Mouse (Mus musculus): ENCODE data around the gene Hao2. TPM values are rescaled to one million over a fixed set of nuclear protein-coding genes. Genes with fewer than 3 reads are reported as not detected.

The Hao2 gene
- polyA plus RNA-seq, 1 experiment from 2014 or later, result not detected

GRCm38 (mm10) chr3:98880831-98881230, 12.2 kb downstream of the Hao2 start:
- Histone ChIP-seq H3K4me1 (ENCODE audit: control insufficient read depth, insufficient read depth, low read length) (no peaks in the 10 kb centered on the region), H3K27me3 (ENCODE audit: control insufficient read depth, insufficient read depth, low read length) (no peaks in the 10 kb centered on the region), H3K27ac (ENCODE audit: low read depth, low read length) (no peak overlapping the region), H3K9ac (replicated peaks; ENCODE audit: low read depth, low read length) (no peak overlapping the region), H3K4me2 (ENCODE audit: low read depth, low read length) (no peak overlapping the region), H3K9me3 (ENCODE audit: control insufficient read depth, low read length) (no peaks in the 10 kb centered on the region), H3K36me3 (ENCODE audit: control insufficient read depth, insufficient read depth, low read length) (no peaks in the 10 kb centered on the region), H3K4me3 (ENCODE audit: low read depth, low read length) (no peak overlapping the region)
- no peak for ATAC-seq (ENCODE audit: low read depth)
- WGBS, result 93% methylated on average over 2 of the region's 2 CpGs

- Histone ChIP-seq H3K36me3 (ENCODE audit: control insufficient read depth, insufficient read depth, low read length) (no peaks in the 10 kb centered on the region), H3K9ac (replicated peaks; ENCODE audit: low read depth, low read length) (no peak overlapping the region), H3K9me3 (ENCODE audit: control insufficient read depth, low read length) (no peaks in the 10 kb centered on the region), H3K4me3 (ENCODE audit: low read depth, low read length) (no peak overlapping the region), H3K27me3 (ENCODE audit: control insufficient read depth, insufficient read depth, low read length) (no peaks in the 10 kb centered on the region), H3K4me1 (ENCODE audit: control insufficient read depth, insufficient read depth, low read length) (no peaks in the 10 kb centered on the region), H3K4me2 (ENCODE audit: low read depth, low read length) (no peak overlapping the region), H3K27ac (ENCODE audit: low read depth, low read length) (no peak overlapping the region)
- ATAC-seq (ENCODE audit: low read depth), result no peak
- WGBS, result 75% methylated on average over 6 of the region's 6 CpGs
Observed at GRCm38 (mm10) chr3:98880216-98880615, 12.8 kb downstream of the Hao2 start.

GRCm38 (mm10) chr3:98868219-98868618, 24.8 kb downstream of the Hao2 start:
- no peak overlapping the region for H3K4me3 ChIP-seq (ENCODE audit: low read depth, low read length)
- no peak overlapping the region for H3K9ac ChIP-seq (replicated peaks; ENCODE audit: low read depth, low read length)
- H3K9me3 ChIP-seq (ENCODE audit: control insufficient read depth, low read length), result no peaks in the 10 kb centered on the region
- H3K4me1 ChIP-seq (ENCODE audit: control insufficient read depth, insufficient read depth, low read length), result no peaks in the 10 kb centered on the region
- WGBS, result 90% methylated on average over 2 of the region's 2 CpGs
- H3K36me3 ChIP-seq (ENCODE audit: control insufficient read depth, insufficient read depth, low read length), result no peaks in the 10 kb centered on the region
- no peak overlapping the region for H3K27ac ChIP-seq (ENCODE audit: low read depth, low read length)
- ATAC-seq (ENCODE audit: low read depth), result no peak
- no peaks in the 10 kb centered on the region for H3K27me3 ChIP-seq (ENCODE audit: control insufficient read depth, insufficient read depth, low read length)
- H3K4me2 ChIP-seq (ENCODE audit: low read depth, low read length), result no peak overlapping the region

GRCm38 (mm10) chr3:98862800-98863199, 30.2 kb downstream of the Hao2 start:
- ATAC-seq (ENCODE audit: low read depth), result no peak
- Histone ChIP-seq H3K4me3 (ENCODE audit: low read depth, low read length) (no peak overlapping the region), H3K36me3 (ENCODE audit: control insufficient read depth, insufficient read depth, low read length) (no peaks in the 10 kb centered on the region), H3K27me3 (ENCODE audit: control insufficient read depth, insufficient read depth, low read length) (no peaks in the 10 kb centered on the region), H3K9me3 (ENCODE audit: control insufficient read depth, low read length) (no peaks in the 10 kb centered on the region), H3K9ac (replicated peaks; ENCODE audit: low read depth, low read length) (no peak overlapping the region), H3K4me1 (ENCODE audit: control insufficient read depth, insufficient read depth, low read length) (no peaks in the 10 kb centered on the region), H3K27ac (ENCODE audit: low read depth, low read length) (no peak overlapping the region), H3K4me2 (ENCODE audit: low read depth, low read length) (no peak overlapping the region)
- 82% methylated on average over 1 of the region's 1 CpGs for WGBS

DNA sequence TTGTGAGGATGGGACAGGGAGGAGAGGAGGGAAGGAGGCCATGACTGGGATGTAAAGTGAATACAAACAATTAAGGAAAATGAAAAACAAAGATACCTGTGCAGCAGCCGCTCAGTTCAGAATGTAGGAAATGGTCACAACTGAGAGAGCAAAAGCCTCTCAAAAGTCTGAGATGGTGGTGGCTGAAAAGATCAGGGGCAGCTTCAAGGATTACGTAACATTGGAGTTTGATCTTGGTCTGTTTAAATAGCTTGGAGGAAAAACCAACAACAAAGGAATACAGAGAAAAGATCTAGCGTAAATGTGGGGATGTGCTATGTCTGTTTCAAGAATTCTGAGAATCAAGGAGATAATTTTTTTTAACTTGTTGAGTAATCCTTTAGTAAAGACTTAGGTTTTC, 33.5 kb downstream of the Hao2 start, which contains the start of gene Hsd3b1:
Gene Hsd3b1, minus strand, starts transcription at position 219 of the 400 bp plus-strand sequence.
- H3K4me1 ChIP-seq (ENCODE audit: control insufficient read depth, insufficient read depth, low read length), result no peaks in the 10 kb centered on the region
- no peaks in the 10 kb centered on the region for H3K9me3 ChIP-seq (ENCODE audit: control insufficient read depth, low read length)
- no peak within 1 kb of the TSS for H3K27ac ChIP-seq (ENCODE audit: low read depth, low read length)
- H3K4me2 ChIP-seq (ENCODE audit: low read depth, low read length), result no peak within 1 kb of the TSS
- H3K4me3 ChIP-seq (ENCODE audit: low read depth, low read length), result no peak within 1 kb of the TSS
- 95% methylated on average over 3 of the region's 3 CpGs for WGBS
- H3K9ac ChIP-seq (replicated peaks; ENCODE audit: low read depth, low read length), result no peak within 1 kb of the TSS
- no peak for ATAC-seq (ENCODE audit: low read depth)
- no peaks in the 10 kb centered on the region for H3K36me3 ChIP-seq (ENCODE audit: control insufficient read depth, insufficient read depth, low read length)
- H3K27me3 ChIP-seq (ENCODE audit: control insufficient read depth, insufficient read depth, low read length), result no peaks in the 10 kb centered on the region

DNA sequence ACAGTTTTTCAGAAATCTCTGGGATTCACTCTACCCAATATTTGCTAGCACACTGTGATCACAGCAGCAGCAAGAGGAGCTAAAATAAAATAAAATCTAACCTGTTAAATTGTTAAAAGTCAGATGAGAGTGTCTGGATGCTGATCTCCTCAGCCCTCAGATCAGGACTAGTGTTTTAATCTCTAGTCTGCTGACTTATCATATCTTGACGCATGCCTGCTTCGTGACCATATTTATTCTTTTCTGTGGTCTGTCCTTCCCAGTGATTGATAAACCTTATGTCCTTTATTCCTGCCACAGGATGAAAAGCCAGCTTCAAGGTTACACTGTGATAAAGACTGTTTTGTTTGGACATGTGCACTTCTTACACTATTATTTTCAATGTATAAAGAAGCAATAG, 35.0 kb downstream of the Hao2 start:
- Histone ChIP-seq H3K9ac (replicated peaks; ENCODE audit: low read depth, low read length) (no peak overlapping the region), H3K4me1 (ENCODE audit: control insufficient read depth, insufficient read depth, low read length) (no peaks in the 10 kb centered on the region), H3K4me3 (ENCODE audit: low read depth, low read length) (no peak overlapping the region), H3K27me3 (ENCODE audit: control insufficient read depth, insufficient read depth, low read length) (no peaks in the 10 kb centered on the region), H3K4me2 (ENCODE audit: low read depth, low read length) (no peak overlapping the region), H3K9me3 (ENCODE audit: control insufficient read depth, low read length) (no peaks in the 10 kb centered on the region), H3K36me3 (ENCODE audit: control insufficient read depth, insufficient read depth, low read length) (no peaks in the 10 kb centered on the region), H3K27ac (ENCODE audit: low read depth, low read length) (no peak overlapping the region)
- WGBS, result 79% methylated on average over 2 of the region's 2 CpGs
- ATAC-seq (ENCODE audit: low read depth), result no peak

DNA sequence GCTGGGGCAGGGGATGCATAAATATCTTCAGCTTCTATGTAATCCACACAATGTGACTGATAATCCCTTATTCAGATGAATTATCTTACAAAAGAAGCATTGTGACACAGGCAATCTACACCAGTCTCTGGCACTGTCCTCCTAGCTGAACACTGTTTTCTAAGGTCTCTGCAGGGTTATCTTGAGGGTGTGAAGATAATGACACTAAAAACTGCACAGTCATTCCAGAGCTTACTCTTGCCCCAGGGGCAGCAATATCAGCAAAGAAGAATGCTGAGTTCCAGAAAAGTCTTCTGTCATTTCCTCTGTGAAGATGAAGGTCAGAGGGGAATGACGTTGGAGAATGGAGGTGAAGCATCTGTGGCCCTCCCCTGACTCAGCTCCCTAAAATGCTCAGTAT, 36.1 kb downstream of the Hao2 start:
- Histone ChIP-seq H3K4me3 (ENCODE audit: low read depth, low read length) (no peak overlapping the region), H3K27ac (ENCODE audit: low read depth, low read length) (no peak overlapping the region), H3K36me3 (ENCODE audit: control insufficient read depth, insufficient read depth, low read length) (no peaks in the 10 kb centered on the region), H3K27me3 (ENCODE audit: control insufficient read depth, insufficient read depth, low read length) (no peaks in the 10 kb centered on the region), H3K4me1 (ENCODE audit: control insufficient read depth, insufficient read depth, low read length) (no peaks in the 10 kb centered on the region), H3K4me2 (ENCODE audit: low read depth, low read length) (no peak overlapping the region), H3K9ac (replicated peaks; ENCODE audit: low read depth, low read length) (no peak overlapping the region), H3K9me3 (ENCODE audit: control insufficient read depth, low read length) (no peaks in the 10 kb centered on the region)
- WGBS, result 57% methylated on average over 1 of the region's 1 CpGs
- ATAC-seq (ENCODE audit: low read depth), result no peak

DNA sequence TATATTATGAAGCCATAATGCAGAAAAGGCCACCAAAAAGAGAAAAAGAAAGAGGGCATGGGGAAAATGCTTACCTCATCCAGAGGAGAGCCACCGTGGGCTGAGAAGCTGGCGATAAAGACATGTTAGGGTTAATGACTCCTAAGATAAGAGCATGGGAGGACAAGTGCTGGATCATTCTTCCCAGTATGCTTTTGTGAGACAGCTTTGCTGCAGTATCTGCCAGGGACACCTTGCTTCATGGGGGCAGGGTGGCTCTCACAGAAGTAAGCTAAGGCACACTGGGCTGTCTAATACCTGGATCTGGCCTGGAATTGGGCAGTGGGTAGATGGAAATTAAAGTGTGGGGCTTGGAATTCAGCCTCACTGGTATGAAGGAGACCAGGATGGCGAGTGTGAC, 37.9 kb downstream of the Hao2 start:
- H3K27ac ChIP-seq (ENCODE audit: low read depth, low read length), result no peak overlapping the region
- H3K4me1 ChIP-seq (ENCODE audit: control insufficient read depth, insufficient read depth, low read length), result no peaks in the 10 kb centered on the region
- ATAC-seq (ENCODE audit: low read depth), result no peak
- H3K4me3 ChIP-seq (ENCODE audit: low read depth, low read length), result no peak overlapping the region
- 81% methylated on average over 3 of the region's 3 CpGs for whole genome bisulfite sequencing
- H3K27me3 ChIP-seq (ENCODE audit: control insufficient read depth, insufficient read depth, low read length), result no peaks in the 10 kb centered on the region
- H3K4me2 ChIP-seq (ENCODE audit: low read depth, low read length), result no peak overlapping the region
- H3K36me3 ChIP-seq (ENCODE audit: control insufficient read depth, insufficient read depth, low read length), result no peaks in the 10 kb centered on the region
- no peak overlapping the region for H3K9ac ChIP-seq (replicated peaks; ENCODE audit: low read depth, low read length)
- H3K9me3 ChIP-seq (ENCODE audit: control insufficient read depth, low read length), result no peaks in the 10 kb centered on the region

DNA sequence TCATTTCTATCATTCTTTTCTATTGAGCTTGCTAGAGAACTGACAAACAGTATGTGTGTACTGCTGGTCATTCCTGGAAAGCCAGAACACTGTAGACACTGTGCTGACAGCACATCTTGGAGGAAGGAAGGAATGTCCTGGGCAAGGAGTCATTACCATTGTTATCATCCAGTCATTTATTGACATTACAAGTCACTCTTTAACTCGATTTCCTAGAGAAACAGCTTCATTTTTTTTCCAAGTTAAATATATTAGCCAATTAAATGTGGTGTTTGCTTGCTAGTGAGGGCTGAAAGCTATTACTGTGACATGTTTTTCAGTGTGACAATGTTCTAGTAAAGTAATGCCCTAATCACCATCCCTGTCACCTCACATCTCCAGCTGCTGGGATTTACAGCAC, 39.4 kb downstream of the Hao2 start:
- Histone ChIP-seq H3K27ac (ENCODE audit: low read depth, low read length) (no peak overlapping the region), H3K27me3 (ENCODE audit: control insufficient read depth, insufficient read depth, low read length) (no peaks in the 10 kb centered on the region), H3K9me3 (ENCODE audit: control insufficient read depth, low read length) (no peaks in the 10 kb centered on the region), H3K36me3 (ENCODE audit: control insufficient read depth, insufficient read depth, low read length) (no peaks in the 10 kb centered on the region), H3K4me2 (ENCODE audit: low read depth, low read length) (no peak overlapping the region), H3K4me1 (ENCODE audit: control insufficient read depth, insufficient read depth, low read length) (no peaks in the 10 kb centered on the region), H3K4me3 (ENCODE audit: low read depth, low read length) (no peak overlapping the region), H3K9ac (replicated peaks; ENCODE audit: low read depth, low read length) (no peak overlapping the region)
- ATAC-seq (ENCODE audit: low read depth), result no peak
- WGBS, result 50% methylated on average over 1 of the region's 1 CpGs

GRCm38 (mm10) chr3:98853051-98853450, 40.0 kb downstream of the Hao2 start:
- H3K9me3 ChIP-seq (ENCODE audit: control insufficient read depth, low read length), result no peaks in the 10 kb centered on the region
- H3K27me3 ChIP-seq (ENCODE audit: control insufficient read depth, insufficient read depth, low read length), result no peaks in the 10 kb centered on the region
- no peaks in the 10 kb centered on the region for H3K4me1 ChIP-seq (ENCODE audit: control insufficient read depth, insufficient read depth, low read length)
- 88% methylated on average over 3 of the region's 3 CpGs for WGBS
- no peak for ATAC-seq (ENCODE audit: low read depth)
- no peak overlapping the region for H3K9ac ChIP-seq (replicated peaks; ENCODE audit: low read depth, low read length)
- no peak overlapping the region for H3K4me3 ChIP-seq (ENCODE audit: low read depth, low read length)
- no peak overlapping the region for H3K4me2 ChIP-seq (ENCODE audit: low read depth, low read length)
- no peak overlapping the region for H3K27ac ChIP-seq (ENCODE audit: low read depth, low read length)
- H3K36me3 ChIP-seq (ENCODE audit: control insufficient read depth, insufficient read depth, low read length), result no peaks in the 10 kb centered on the region

All from neural tube, embryonic 14.5 days (tissue).